Mouse (Mus musculus) kidney, embryonic 15.5 days (tissue): Measurements from ENCODE around the gene Slc25a13. TPM values are rescaled to one million over a fixed set of nuclear protein-coding genes. Genes with fewer than 3 reads are reported as not detected.

ENCODE experiments used
- ATAC-seq: fragments of 200-750 bp; cut with Nextera tagmentation; replicated peaks from 2 replicates; pipeline ENCODE4 v1.8.0; 2017; ENCODE audit warnings: moderate TSS enrichment; ENCODE audit not compliant: low FRiP score
- H3K27ac ChIP-seq: fragments of 300-500 bp; sonication (generic); 2 replicates; pipeline ENCODE4 v1.5.1; 2015; ENCODE audit warnings: mild to moderate bottlenecking, inconsistent platforms
- H3K27me3 ChIP-seq: fragments of 300-500 bp; sonication (generic); 2 replicates; pipeline ENCODE4 v1.6.1; 2015; ENCODE audit warnings: inconsistent platforms
- H3K36me3 ChIP-seq: fragments of 300-500 bp; sonication (generic); 2 replicates; pipeline ENCODE4 v1.6.1; 2015; ENCODE audit warnings: inconsistent platforms
- H3K4me1 ChIP-seq: fragments of 300-500 bp; sonication (generic); 2 replicates; pipeline ENCODE4 v1.6.1; 2015; ENCODE audit warnings: inconsistent platforms
- H3K4me2 ChIP-seq: fragments of 300-500 bp; sonication (generic); 2 replicates; pipeline ENCODE4 v1.6.1; 2015; ENCODE audit warnings: moderate library complexity, mild to moderate bottlenecking, inconsistent platforms
- H3K4me3 ChIP-seq: fragments of 300-500 bp; sonication (generic); replicated peaks from 2 replicates; pipeline ENCODE4 v1.5.1; 2015; ENCODE audit warnings: mild to moderate bottlenecking, inconsistent platforms
- H3K9ac ChIP-seq: fragments of 300-500 bp; sonication (generic); 2 replicates; pipeline ENCODE4 v1.6.1; 2015; ENCODE audit warnings: mild to moderate bottlenecking, inconsistent platforms
- H3K9me3 ChIP-seq: fragments of 300-500 bp; sonication (generic); replicated peaks from 2 replicates; pipeline ENCODE4 v1.6.1; 2016; ENCODE audit warnings: inconsistent platforms
- WGBS: fragments of 180-500 bp; shearing (Covaris S2); methylation state at CpG from one replicate; pipeline ENCODE4 v1.1.7; 2015; ENCODE audit warnings: mixed read lengths; 5-methylcytosine and 5-hydroxymethylcytosine counted together
- polyA plus RNA-seq: library from polyadenylated mRNA; unstranded; fragments of >200 nt; fragmentation: Nextera tagmentation; extraction: Ambion mirVana; gene quantifications from 2 replicates; pipeline ENCODE4 v1.2.1, GENCODE M21; 2015

Gene Slc25a13
- polyA plus RNA-seq, 1 experiment from 2014 or later = 43.6 TPM

- 69% methylated on average over 4 of the region's 4 CpGs for WGBS
- Histone ChIP-seq H3K36me3 (peaks cover 4% of the 10 kb centered on the region; the same call in 1 of the 2 replicates), H3K27me3 (no peaks in the 10 kb centered on the region), H3K4me2 (no peak overlapping the region), H3K9ac (no peak overlapping the region), H3K4me1 (no peaks in the 10 kb centered on the region), H3K27ac (peak overlapping the region; percentile 55; the same call in 1 of the 2 replicates), H3K9me3 (peaks cover 4% of the 10 kb centered on the region; the same call in 1 of the 2 replicates), H3K4me3 (no peak overlapping the region)
- peak; percentile 89 for ATAC-seq
Observed at GRCm38 (mm10) chr6:6134935-6135334, 82.0 kb downstream of the Slc25a13 start.

- no peak overlapping the region for H3K9ac ChIP-seq
- no peaks in the 10 kb centered on the region for H3K27me3 ChIP-seq
- 79% methylated on average over 8 of the region's 8 CpGs for WGBS
- H3K27ac ChIP-seq = no peak overlapping the region
- ATAC-seq = no peak
- H3K4me1 ChIP-seq = no peaks in the 10 kb centered on the region
- H3K36me3 ChIP-seq = peaks cover 4% of the 10 kb centered on the region; the same call in 1 of the 2 replicates
- H3K4me2 ChIP-seq = no peak overlapping the region
- peaks cover 4% of the 10 kb centered on the region; the same call in 1 of the 2 replicates for H3K9me3 ChIP-seq
- no peak overlapping the region for H3K4me3 ChIP-seq
Observed at GRCm38 (mm10) chr6:6133556-6134050, 83.4 kb downstream of the Slc25a13 start.

DNA sequence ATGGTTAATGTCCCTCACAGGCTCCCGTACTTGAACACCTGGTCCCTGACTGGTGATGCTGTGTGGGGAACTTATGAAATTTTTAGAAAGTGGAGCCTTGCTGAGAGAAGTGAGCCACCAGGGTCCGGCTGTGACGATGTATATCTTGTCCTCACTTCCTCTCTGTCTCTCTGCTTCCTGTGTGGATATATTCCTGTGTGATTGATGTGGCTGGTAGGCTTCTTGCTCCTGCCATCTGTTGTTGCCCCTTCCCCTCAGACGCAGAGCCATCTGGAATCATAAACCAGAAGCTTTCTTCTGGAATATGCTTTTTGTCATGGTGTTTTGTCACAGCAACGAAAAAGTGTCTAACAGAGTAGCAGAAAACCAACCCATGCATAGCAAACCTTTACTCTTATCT is 84.9 kb downstream of the Slc25a13 start:
- H3K9me3 ChIP-seq = peaks cover 2% of the 10 kb centered on the region; the same call in 1 of the 2 replicates
- no peak overlapping the region for H3K27ac ChIP-seq
- 65% methylated on average over 5 of the region's 5 CpGs for WGBS
- no peak overlapping the region for H3K4me3 ChIP-seq
- no peaks in the 10 kb centered on the region for H3K27me3 ChIP-seq
- H3K9ac ChIP-seq = no peak overlapping the region
- no peaks in the 10 kb centered on the region for H3K4me1 ChIP-seq
- H3K36me3 ChIP-seq = peaks cover 1% of the 10 kb centered on the region; the same call in 1 of the 2 replicates
- no peak for ATAC-seq
- H3K4me2 ChIP-seq = no peak overlapping the region

GRCm38 (mm10) chr6:6125620-6126019 is 91.4 kb downstream of the Slc25a13 start:
- no peak overlapping the region for H3K9ac ChIP-seq
- no peak overlapping the region for H3K27ac ChIP-seq
- no peaks in the 10 kb centered on the region for H3K4me1 ChIP-seq
- no peak for ATAC-seq
- no peak overlapping the region for H3K4me3 ChIP-seq
- H3K4me2 ChIP-seq = no peak overlapping the region
- H3K36me3 ChIP-seq = no peaks in the 10 kb centered on the region
- WGBS = 91% methylated on average over 3 of the region's 3 CpGs
- no peaks in the 10 kb centered on the region for H3K9me3 ChIP-seq
- H3K27me3 ChIP-seq = no peaks in the 10 kb centered on the region

DNA sequence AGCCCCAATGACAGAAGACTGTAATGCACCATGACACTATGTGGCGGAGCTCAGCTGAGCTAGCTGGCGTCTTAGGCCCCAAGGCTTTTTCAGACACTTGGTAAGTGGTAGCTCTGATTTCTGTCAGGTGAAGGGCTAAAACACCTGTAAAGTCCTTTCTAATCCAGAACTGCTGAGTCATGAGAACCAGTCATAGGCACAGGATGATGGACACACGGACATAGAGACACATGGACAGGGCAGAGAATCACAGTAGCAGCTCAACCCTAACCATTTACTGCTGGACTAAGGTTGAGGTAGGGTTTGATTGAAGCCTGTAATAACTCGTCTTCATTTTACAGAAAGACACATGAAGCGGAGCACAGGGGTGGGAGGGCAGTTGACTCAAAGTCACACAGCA is 95.1 kb downstream of the Slc25a13 start:
- Histone ChIP-seq H3K9ac (no peak overlapping the region), H3K27ac (no peak overlapping the region), H3K4me2 (no peak overlapping the region), H3K9me3 (no peaks in the 10 kb centered on the region), H3K4me1 (no peaks in the 10 kb centered on the region), H3K36me3 (no peaks in the 10 kb centered on the region), H3K27me3 (no peaks in the 10 kb centered on the region), H3K4me3 (no peak overlapping the region)
- 89% methylated on average over 5 of the region's 5 CpGs for WGBS
- ATAC-seq = no peak

DNA sequence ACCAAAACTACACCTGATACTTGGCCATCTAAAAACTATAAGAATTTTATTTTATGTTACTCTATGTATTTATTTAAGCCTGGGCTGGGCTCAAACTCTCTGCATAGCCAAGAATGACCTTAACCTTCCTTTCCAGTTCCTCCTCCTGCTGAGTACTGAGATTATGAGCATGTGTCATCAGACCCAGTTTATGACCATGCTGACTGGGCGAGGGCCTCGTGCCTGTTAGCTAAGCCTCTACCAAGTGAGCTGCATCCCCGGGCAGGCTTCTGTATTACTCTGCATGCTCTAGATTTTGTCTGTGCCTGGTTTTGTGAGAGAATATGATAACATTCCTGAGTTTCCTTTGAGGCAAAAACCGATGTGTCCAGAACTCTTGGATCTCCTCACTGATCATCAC is 96.1 kb downstream of the Slc25a13 start:
- Histone ChIP-seq H3K4me1 (no peaks in the 10 kb centered on the region; the same call in 1 of the 2 replicates), H3K36me3 (0 out of 2 replicates have a peak, but pooled peaks cover 4% of the 10 kb centered on the region), H3K4me2 (no peak overlapping the region), H3K27ac (no peak overlapping the region), H3K9ac (no peak overlapping the region), H3K9me3 (no peaks in the 10 kb centered on the region), H3K27me3 (no peaks in the 10 kb centered on the region), H3K4me3 (no peak overlapping the region)
- 74% methylated on average over 4 of the region's 4 CpGs for WGBS
- ATAC-seq = no peak

DNA sequence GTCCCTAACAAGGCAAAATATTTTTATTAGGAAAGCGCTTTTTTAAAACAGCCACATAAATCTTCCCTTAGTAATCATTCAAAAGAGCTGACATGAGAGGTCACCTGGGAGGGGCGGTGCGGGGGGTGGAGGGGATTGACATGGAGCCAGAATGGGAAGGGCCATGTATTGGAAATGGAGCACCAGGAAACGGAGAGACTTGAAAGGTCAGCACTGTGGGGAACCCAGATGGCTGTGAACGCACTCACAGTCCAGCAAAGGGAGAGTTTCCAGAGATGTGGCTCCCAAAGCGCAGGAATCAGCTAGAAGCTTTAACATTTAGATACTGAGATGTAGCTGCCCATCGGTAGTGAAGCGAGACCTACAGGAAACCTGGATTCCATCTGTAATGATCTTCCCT is 101.2 kb downstream of the Slc25a13 start:
- no peaks in the 10 kb centered on the region for H3K9me3 ChIP-seq
- no peak overlapping the region for H3K4me2 ChIP-seq
- ATAC-seq = no peak
- H3K9ac ChIP-seq = no peak overlapping the region
- H3K4me1 ChIP-seq = no peaks in the 10 kb centered on the region; the same call in 1 of the 2 replicates
- WGBS = 77% methylated on average over 8 of the region's 8 CpGs
- no peak overlapping the region for H3K27ac ChIP-seq
- peaks cover 12% of the 10 kb centered on the region; the same call in 1 of the 2 replicates for H3K36me3 ChIP-seq
- no peak overlapping the region for H3K4me3 ChIP-seq
- H3K27me3 ChIP-seq = no peaks in the 10 kb centered on the region

DNA sequence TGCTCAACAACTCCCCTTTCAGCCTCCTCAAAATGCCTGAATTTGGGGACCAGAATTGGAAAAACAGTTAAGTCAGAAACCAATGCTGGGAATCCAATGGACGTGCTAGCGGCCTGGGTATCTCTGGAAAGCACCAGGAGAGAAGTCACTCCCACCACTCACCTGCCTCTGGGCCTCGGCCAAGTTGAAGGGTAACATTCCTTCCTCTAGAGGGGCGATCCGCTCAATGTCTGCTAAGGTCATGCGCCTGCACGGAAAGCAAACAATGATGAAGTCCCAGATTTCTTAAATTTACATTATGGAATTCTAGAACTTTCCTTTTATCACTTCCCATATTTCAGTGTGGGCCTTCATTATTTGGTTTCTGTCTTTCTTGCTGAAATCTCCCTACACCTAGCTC is 103.2 kb downstream of the Slc25a13 start:
- no peaks in the 10 kb centered on the region; the same call in 1 of the 2 replicates for H3K4me1 ChIP-seq
- H3K9me3 ChIP-seq = no peaks in the 10 kb centered on the region
- ATAC-seq = no peak
- no peaks in the 10 kb centered on the region for H3K27me3 ChIP-seq
- no peak overlapping the region for H3K9ac ChIP-seq
- peaks cover 12% of the 10 kb centered on the region for H3K36me3 ChIP-seq
- H3K4me2 ChIP-seq = no peak overlapping the region
- no peak overlapping the region for H3K4me3 ChIP-seq
- 91% methylated on average over 7 of the region's 7 CpGs for WGBS
- no peak overlapping the region for H3K27ac ChIP-seq

- Histone ChIP-seq H3K36me3 (peaks cover 19% of the 10 kb centered on the region), H3K9ac (no peak overlapping the region), H3K27ac (no peak overlapping the region), H3K4me1 (no peaks in the 10 kb centered on the region; the same call in 1 of the 2 replicates), H3K27me3 (no peaks in the 10 kb centered on the region), H3K4me3 (no peak overlapping the region), H3K4me2 (no peak overlapping the region), H3K9me3 (no peaks in the 10 kb centered on the region)
- ATAC-seq = no peak
- WGBS = 75% methylated on average over 10 of the region's 10 CpGs
Observed at GRCm38 (mm10) chr6:6112767-6113528, 104.0 kb downstream of the Slc25a13 start.

- 0 out of 2 replicates have a peak, but pooled peaks cover 6% of the 10 kb centered on the region for H3K4me1 ChIP-seq
- H3K4me2 ChIP-seq = no peak overlapping the region
- H3K9me3 ChIP-seq = no peaks in the 10 kb centered on the region
- WGBS = 36% methylated on average over 5 of the region's 5 CpGs
- H3K4me3 ChIP-seq = no peak overlapping the region
- no peak for ATAC-seq
- peaks cover 18% of the 10 kb centered on the region for H3K36me3 ChIP-seq
- H3K9ac ChIP-seq = no peak overlapping the region
- no peak overlapping the region for H3K27ac ChIP-seq
- no peaks in the 10 kb centered on the region for H3K27me3 ChIP-seq
Observed at GRCm38 (mm10) chr6:6107419-6107966, 109.5 kb downstream of the Slc25a13 start.

- no peak overlapping the region for H3K27ac ChIP-seq
- no peak overlapping the region for H3K4me3 ChIP-seq
- peaks cover 16% of the 10 kb centered on the region for H3K36me3 ChIP-seq
- ATAC-seq = no peak
- 0 out of 2 replicates have a peak, but pooled peaks cover 6% of the 10 kb centered on the region for H3K4me1 ChIP-seq
- no peaks in the 10 kb centered on the region for H3K9me3 ChIP-seq
- H3K9ac ChIP-seq = no peak overlapping the region
- 93% methylated on average over 9 of the region's 9 CpGs for WGBS
- no peaks in the 10 kb centered on the region for H3K27me3 ChIP-seq
- no peak overlapping the region for H3K4me2 ChIP-seq
Observed at GRCm38 (mm10) chr6:6105586-6105985, 111.4 kb downstream of the Slc25a13 start.

DNA sequence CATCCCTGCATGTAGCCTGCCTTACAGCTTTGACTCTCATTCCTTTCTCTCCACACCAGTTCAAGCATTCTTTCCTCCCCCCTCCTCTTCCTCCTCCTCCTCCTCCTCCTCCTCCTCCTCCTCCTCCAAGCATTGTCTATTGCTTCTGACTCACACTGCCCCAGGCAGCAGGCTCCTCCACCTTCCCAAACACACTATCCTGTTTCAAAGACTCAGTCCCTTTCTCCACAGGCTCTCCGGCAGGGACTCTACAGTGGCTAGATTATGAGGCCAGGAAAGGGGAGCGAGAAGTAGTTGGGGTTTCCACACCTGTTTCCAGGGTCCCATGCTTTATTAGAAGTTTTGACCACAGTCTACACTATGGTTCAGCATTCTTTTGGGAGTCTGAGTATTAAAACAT is 113.5 kb downstream of the Slc25a13 start:
- H3K9ac ChIP-seq = no peak overlapping the region
- H3K27ac ChIP-seq = no peak overlapping the region
- H3K36me3 ChIP-seq = peaks cover 16% of the 10 kb centered on the region
- H3K27me3 ChIP-seq = no peaks in the 10 kb centered on the region
- H3K4me2 ChIP-seq = no peak overlapping the region
- WGBS = 48% methylated on average over 2 of the region's 2 CpGs
- 0 out of 2 replicates have a peak, but pooled peaks cover 6% of the 10 kb centered on the region for H3K4me1 ChIP-seq
- no peaks in the 10 kb centered on the region for H3K9me3 ChIP-seq
- no peak overlapping the region for H3K4me3 ChIP-seq
- 0 out of 2 replicates have a peak, but pooled peaks have one; percentile 25 for ATAC-seq
